ENCODE assay signal across 24 mouse cellular contexts in the genomic region with DNA sequence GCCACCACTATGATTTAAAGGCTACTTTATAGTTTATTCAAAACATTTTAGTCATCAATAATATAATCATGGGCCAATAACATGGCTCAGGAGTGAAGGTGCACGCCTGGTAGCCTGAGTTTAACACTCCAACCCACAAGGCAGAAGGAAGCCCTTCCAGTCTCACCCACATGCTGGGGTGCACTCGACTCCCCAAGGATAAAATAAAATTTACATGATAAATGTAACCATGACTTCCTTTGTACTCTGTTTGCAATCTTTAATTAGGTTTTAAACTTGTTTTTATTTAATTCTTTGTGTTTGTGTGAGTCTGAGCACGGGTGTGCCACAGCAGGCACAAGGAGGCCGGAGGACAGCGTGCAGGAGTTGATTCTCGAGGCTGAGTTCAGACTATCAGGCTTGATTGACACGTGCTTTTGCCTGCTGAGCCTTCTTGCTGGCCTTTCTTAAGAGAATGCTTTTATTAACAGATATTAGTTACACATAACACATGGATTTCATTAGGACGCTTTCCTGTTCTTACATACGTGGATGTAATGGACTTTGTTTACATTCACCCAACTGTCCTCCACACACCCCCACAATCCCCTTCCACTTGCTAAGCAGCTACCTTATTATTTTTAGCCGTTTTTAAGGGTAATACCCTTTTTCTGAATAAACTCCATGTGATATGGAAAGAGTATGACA. TPM values are rescaled to one million over a fixed set of nuclear protein-coding genes. Genes with fewer than 3 reads are reported as not detected.
A peak's percentile ranks its signal among the peaks of the same experiment; 100 is the strongest.
DNase-seq lines count a peak whose midpoint lies in the region; ATAC-seq and TF ChIP-seq lines count a peak whose summit lies in the region.
"Had no signal": no experiment of that assay in that cellular context is flagged by ENCODE, and none has a peak within 500 bp of the region (broad histone marks: within the 10 kb centered on the region; RNA-seq: fewer than 3 reads in every experiment).

No protein-coding gene starts in this region.

- H3K4me1 ChIP-seq in heart, embryonic 16.5 days (ENCODE audit: control insufficient read depth, insufficient read depth, low read length) = peaks cover 28% of the 10 kb centered on the region
- H3K4me1 ChIP-seq in stomach, embryonic 16.5 days (ENCODE audit: control insufficient read depth, insufficient read depth, low read length) = peaks cover 32% of the 10 kb centered on the region
- H3K4me1 ChIP-seq in stomach, postnatal 0 days (replicated peaks; ENCODE audit: control insufficient read depth, insufficient read depth) = 0 out of 2 replicates have a peak, but pooled peaks cover 8% of the 10 kb centered on the region
- H3K4me1 ChIP-seq in embryonic facial prominence, embryonic 11.5 days (ENCODE audit: control insufficient read depth, insufficient read depth, low read length) = no peaks in the 10 kb centered on the region

- peak overlapping the region; percentile 25; the same call in 1 of the 2 replicates for H3K4me3 ChIP-seq in gastrocnemius, adult 2 months
- no peak overlapping the region for H3K4me3 ChIP-seq in heart, embryonic 16.5 days (ENCODE audit: low read length)
- no peak overlapping the region for H3K4me3 ChIP-seq in stomach, embryonic 16.5 days (replicated peaks; ENCODE audit: low read length)
- no peak overlapping the region for H3K4me3 ChIP-seq in stomach, postnatal 0 days (ENCODE audit: low read depth, low read length)
- no peak overlapping the region for H3K4me3 ChIP-seq in embryonic facial prominence, embryonic 11.5 days (ENCODE audit: low read depth, low read length)
- H3K4me3 ChIP-seq: forebrain, embryonic 15.5 days; hindbrain, embryonic 10.5 days; layer of hippocampus, adult 2 months; stomach, embryonic 15.5 days had no signal

- peak overlapping the region; percentile 45; the same call in 1 of the 2 replicates for H3K9ac ChIP-seq in heart, embryonic 16.5 days (ENCODE audit: low read length)
- H3K9ac ChIP-seq in stomach, embryonic 16.5 days (ENCODE audit: low read length) = no peak overlapping the region
- no peak overlapping the region for H3K9ac ChIP-seq in stomach, postnatal 0 days (ENCODE audit: low read length)
- no peak overlapping the region for H3K9ac ChIP-seq in embryonic facial prominence, embryonic 11.5 days (replicated peaks; ENCODE audit: low read length)
- H3K9ac ChIP-seq: forebrain, embryonic 15.5 days; liver, postnatal 0 days; stomach, embryonic 15.5 days had no signal

- 57% methylated on average over 10 of the region's 10 CpGs for WGBS in heart, embryonic 16.5 days
- 58% methylated on average over 10 of the region's 10 CpGs for WGBS in stomach, embryonic 16.5 days
- WGBS in stomach, postnatal 0 days = 50% methylated on average over 10 of the region's 10 CpGs
- 27% methylated on average over 10 of the region's 10 CpGs for WGBS in embryonic facial prominence, embryonic 11.5 days

- H3K4me2 ChIP-seq in heart, embryonic 16.5 days (ENCODE audit: low read depth, low read length) = peak overlapping the region; percentile 56
- H3K4me2 ChIP-seq in stomach, embryonic 16.5 days (ENCODE audit: low read depth, low read length) = 0 out of 2 replicates have a peak overlapping the region, but pooled peaks have one; percentile 20
- H3K4me2 ChIP-seq in stomach, postnatal 0 days (replicated peaks; ENCODE audit: low read depth) = no peak overlapping the region
- H3K4me2 ChIP-seq in embryonic facial prominence, embryonic 11.5 days (ENCODE audit: low read depth, low read length) = no peak overlapping the region
- H3K4me2 ChIP-seq: forebrain, embryonic 15.5 days had no signal

- no peaks in the 10 kb centered on the region for H3K9me3 ChIP-seq in heart, embryonic 16.5 days (replicated peaks; ENCODE audit: control insufficient read depth, low read length)
- H3K9me3 ChIP-seq in stomach, embryonic 16.5 days (replicated peaks; ENCODE audit: control insufficient read depth, low read length) = no peaks in the 10 kb centered on the region
- no peaks in the 10 kb centered on the region for H3K9me3 ChIP-seq in stomach, postnatal 0 days (ENCODE audit: control insufficient read depth, low read length)
- H3K9me3 ChIP-seq in embryonic facial prominence, embryonic 11.5 days (replicated peaks; ENCODE audit: control insufficient read depth, low read length) = no peaks in the 10 kb centered on the region
- H3K9me3 ChIP-seq: forebrain, embryonic 15.5 days; hindbrain, embryonic 10.5 days; stomach, embryonic 15.5 days had no signal

- no peak for TF ChIP-seq CTCF in gastrocnemius, adult 2 months (IDR thresholded peaks at IDR 0.05)
- no peak for TF ChIP-seq CTCF in stomach, postnatal 0 days (IDR thresholded peaks at IDR 0.05; ENCODE audit: low read depth)

- no peaks in the 10 kb centered on the region for H3K36me3 ChIP-seq in heart, embryonic 16.5 days (ENCODE audit: control insufficient read depth, insufficient read depth)
- no peaks in the 10 kb centered on the region for H3K36me3 ChIP-seq in stomach, embryonic 16.5 days (ENCODE audit: control insufficient read depth, insufficient read depth, low read length)
- H3K36me3 ChIP-seq in stomach, postnatal 0 days (ENCODE audit: control insufficient read depth, insufficient read depth, low read length) = no peaks in the 10 kb centered on the region
- H3K36me3 ChIP-seq in embryonic facial prominence, embryonic 11.5 days (replicated peaks; ENCODE audit: control insufficient read depth, insufficient read depth, low read depth, low read length) = no peaks in the 10 kb centered on the region
- H3K36me3 ChIP-seq: forebrain, embryonic 15.5 days; stomach, embryonic 15.5 days had no signal

- no peak for TF ChIP-seq EP300 in stomach, postnatal 0 days (optimal IDR thresholded peaks at IDR 0.05)

- intact Hi-C loops in gastrocnemius, adult 2 months (cut with DNase I) = no loop called here
- intact Hi-C loops in gastrocnemius, postnatal 14 days (cut with DNase I; ENCODE audit: low total_unique reads) = no loop called here
- intact Hi-C loops in heart, postnatal 36 days (cut with DNase I) = no loop called here

- H3K27me3 ChIP-seq in heart, embryonic 16.5 days (ENCODE audit: control insufficient read depth, insufficient read depth, low read length) = no peaks in the 10 kb centered on the region
- no peaks in the 10 kb centered on the region for H3K27me3 ChIP-seq in stomach, embryonic 16.5 days (ENCODE audit: control insufficient read depth, insufficient read depth, low read length)
- H3K27me3 ChIP-seq in stomach, postnatal 0 days (ENCODE audit: control insufficient read depth, insufficient read depth, low read length) = no peaks in the 10 kb centered on the region
- H3K27me3 ChIP-seq in embryonic facial prominence, embryonic 11.5 days (ENCODE audit: control insufficient read depth, insufficient read depth, low read length) = no peaks in the 10 kb centered on the region
- H3K27me3 ChIP-seq: forebrain, embryonic 15.5 days; stomach, embryonic 15.5 days had no signal

- no peak for DNase-seq in gastrocnemius, adult 2 months
- no peak for DNase-seq in gastrocnemius, postnatal 14 days
- no peak for DNase-seq in heart, postnatal 36 days
- no peak for DNase-seq in stomach, postnatal 0 days (ENCODE audit: low spot score)
- DNase-seq in embryonic facial prominence, embryonic 11.5 days (ENCODE audit: low spot score) = peak; percentile 65
- no peak for DNase-seq in urinary bladder, postnatal 4 days (ENCODE audit: low spot score in 2 of 2)
- DNase-seq: cerebellum, adult 11-12 months; cerebellum, postnatal 14 days; gastrocnemius, postnatal 36 days; kidney, adult 18-20 months; kidney, postnatal 14 days; lung, postnatal 14 days; retina, postnatal 1 day; thymus, postnatal 14 days had no signal

- ATAC-seq in heart, embryonic 16.5 days (replicated peaks; ENCODE audit: extremely low read depth, insufficient read depth, low FRiP score) = no peak
- ATAC-seq in stomach, embryonic 16.5 days (ENCODE audit: insufficient read depth, low FRiP score) = no peak
- no peak for ATAC-seq in stomach, postnatal 0 days (ENCODE audit: low FRiP score, low TSS enrichment)
- ATAC-seq in embryonic facial prominence, embryonic 11.5 days (replicated peaks; ENCODE audit: insufficient number of reproducible peaks, low FRiP score, low TSS enrichment, low read depth) = no peak
- ATAC-seq: activated CD4-positive, CD25-positive, alpha-beta regulatory T cell, adult 4 months; hindbrain, postnatal 0 days had no signal

- H3K27ac ChIP-seq in gastrocnemius, adult 2 months = peak overlapping the region; percentile 40; the same call in 1 of the 2 replicates
- peak overlapping the region; percentile 73; the same call in 1 of the 2 replicates for H3K27ac ChIP-seq in heart, embryonic 16.5 days (ENCODE audit: low read length)
- H3K27ac ChIP-seq in stomach, embryonic 16.5 days (ENCODE audit: low read length) = no peak overlapping the region
- H3K27ac ChIP-seq in stomach, postnatal 0 days (replicated peaks) = no peak overlapping the region
- H3K27ac ChIP-seq in embryonic facial prominence, embryonic 11.5 days (replicated peaks; ENCODE audit: low read depth, low read length) = no peak overlapping the region
- H3K27ac ChIP-seq: forebrain, embryonic 15.5 days; hindbrain, embryonic 10.5 days; hindbrain, postnatal 0 days; layer of hippocampus, adult 2 months; stomach, embryonic 15.5 days had no signal

RNA-seq across cellular contexts. Expression of a gene that starts 13.3 kb away (rescaled TPM):
- 1 to 10 TPM; 1.3 to 5.2 TPM for total RNA-seq in gastrocnemius, adult 2 months (2021)
- total RNA-seq in gastrocnemius, postnatal 14 days (2021) = 1 to 10 TPM; 4.7 to 6.9 TPM
- polyA plus RNA-seq in heart, embryonic 16.5 days (2015; fragmentation: Nextera tagmentation; extraction: Ambion mirVana) = 34.5 and 38.0 TPM in 2 replicates
- 10 to 100 TPM in 1 of 2 experiments, 1 to 10 TPM in 1; 4.6 to 10.1 TPM for total RNA-seq in heart, postnatal 36 days (2021)
- 103 and 106 TPM in 2 replicates for polyA plus RNA-seq in stomach, embryonic 16.5 days (2015; fragmentation: Nextera tagmentation; extraction: Ambion mirVana)
- 32.4 and 34.6 TPM in 2 replicates for polyA plus RNA-seq in stomach, postnatal 0 days (2015; fragmentation: Nextera tagmentation; extraction: Ambion mirVana)
- polyA plus RNA-seq in embryonic facial prominence, embryonic 11.5 days (2014; fragmentation: Nextera tagmentation; extraction: Ambion mirVana) = 144 and 149 TPM in 2 replicates
- total RNA-seq: monocyte, adult 5-6 weeks had no signal

Comparison
In these comparisons a context has a peak if more than half of its experiments do, and no peak if none do; other contexts are left out.
1. H3K4me2 ChIP-seq: peak in heart, embryonic 16.5 days (single experiment) and stomach, embryonic 16.5 days (single experiment); none in stomach, postnatal 0 days (single experiment) and embryonic facial prominence, embryonic 11.5 days (single experiment).
2. H3K27ac ChIP-seq: peak in gastrocnemius, adult 2 months (single experiment) and heart, embryonic 16.5 days (single experiment); none in stomach, embryonic 16.5 days (single experiment), stomach, postnatal 0 days (single experiment) and embryonic facial prominence, embryonic 11.5 days (single experiment).